Comparison of ENCODE assay signal across 8 mouse cellular contexts in the genomic region with DNA sequence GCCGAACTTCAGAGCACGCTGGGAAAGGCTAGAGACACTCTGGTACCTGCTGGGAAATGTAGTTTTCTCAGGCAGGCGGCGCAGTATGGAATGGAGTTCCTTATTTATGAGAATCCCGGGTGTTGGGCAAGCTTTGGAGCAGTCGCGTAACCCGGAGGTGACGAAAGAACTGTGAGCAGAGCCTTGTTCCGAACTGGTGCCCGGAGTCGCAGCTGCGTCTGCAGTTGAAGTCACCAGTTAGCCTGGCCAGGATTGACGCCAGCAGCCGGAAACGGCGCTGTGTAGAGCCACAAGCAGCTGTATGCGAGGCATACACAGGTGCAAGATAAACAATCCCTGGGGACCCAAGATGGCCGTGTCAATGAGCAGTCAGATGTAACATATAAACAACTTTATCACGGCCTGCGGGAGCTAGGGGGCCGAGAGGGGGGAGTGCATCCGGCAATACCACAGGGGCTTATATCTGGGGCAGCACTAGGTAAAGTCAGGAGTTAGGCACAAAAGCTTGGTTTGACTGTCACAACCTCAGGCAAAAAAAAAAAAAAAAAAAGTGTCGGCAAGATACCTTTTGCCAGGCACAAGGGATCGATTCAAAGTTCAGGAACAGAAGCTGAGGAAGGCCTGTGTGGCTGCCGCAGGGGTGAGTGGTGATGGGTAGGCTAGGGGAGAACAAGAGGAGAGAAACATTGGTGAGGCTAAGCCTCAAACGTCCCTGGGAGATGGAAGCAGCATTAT. TPM values are rescaled to one million over a fixed set of nuclear protein-coding genes. Genes with fewer than 3 reads are reported as not detected.
DNase-seq lines count a peak whose midpoint lies in the region; ATAC-seq and TF ChIP-seq lines count a peak whose summit lies in the region.

Gene Neil1, minus strand, starts transcription at position 162 of the 735 bp plus-strand sequence.

- no peaks in the 10 kb centered on the region for H3K27me3 ChIP-seq in C2C12 (ENCODE audit: control insufficient read depth, insufficient read depth, insufficient read length)
- no peaks in the 10 kb centered on the region for H3K27me3 ChIP-seq in heart, embryonic 10.5 days (ENCODE audit: insufficient read depth, poor library complexity, severe bottlenecking)
- no peaks in the 10 kb centered on the region for H3K27me3 ChIP-seq in kidney, embryonic 14.5 days (ENCODE audit: control insufficient read depth, insufficient read depth, low read length)
- H3K27me3 ChIP-seq in limb, embryonic 14.5 days (ENCODE audit: control insufficient read depth, insufficient read depth, low read length), result no peaks in the 10 kb centered on the region
- H3K27me3 ChIP-seq in midbrain, embryonic 16.5 days (ENCODE audit: control insufficient read depth, insufficient read depth, low read depth, low read length), result no peaks in the 10 kb centered on the region
- no peaks in the 10 kb centered on the region for H3K27me3 ChIP-seq in spleen, adult 2 months (ENCODE audit: control insufficient read depth, insufficient read depth, low read length)

- peak within 1 kb of the TSS; percentile 69 for H3K4me2 ChIP-seq in kidney, embryonic 14.5 days (replicated peaks; ENCODE audit: low read depth, low read length)
- peak within 1 kb of the TSS; percentile 64 for H3K4me2 ChIP-seq in limb, embryonic 14.5 days (replicated peaks; ENCODE audit: low read depth, low read length, severe bottlenecking)
- H3K4me2 ChIP-seq in midbrain, embryonic 16.5 days (ENCODE audit: low read length), result peak within 1 kb of the TSS; percentile 94

- peak; percentile 55; the same call in 1 of the 2 replicates for TF ChIP-seq POLR2A in limb, embryonic 14.5 days (IDR thresholded peaks at IDR 0.05; ENCODE audit: borderline replicate concordance, extremely low read depth, insufficient read depth, insufficient read length)
- peak; percentile 49; the same call in 1 of the 2 replicates for TF ChIP-seq POLR2A in spleen, adult 2 months (IDR thresholded peaks at IDR 0.05; ENCODE audit: low read depth, low read length)

- H3K79me2 ChIP-seq in C2C12 (ENCODE audit: control insufficient read depth, insufficient read depth), result no peaks in the 10 kb centered on the region

- H3K9ac ChIP-seq in kidney, embryonic 14.5 days (ENCODE audit: low read depth, low read length), result peak within 1 kb of the TSS; percentile 69
- peak within 1 kb of the TSS; percentile 65 for H3K9ac ChIP-seq in limb, embryonic 14.5 days (ENCODE audit: low read depth, low read length, severe bottlenecking)
- H3K9ac ChIP-seq in midbrain, embryonic 16.5 days (ENCODE audit: low read depth, low read length), result peak within 1 kb of the TSS; percentile 81

- peaks cover 15% of the 10 kb centered on the region for H3K4me1 ChIP-seq in heart, embryonic 10.5 days
- H3K4me1 ChIP-seq in kidney, embryonic 14.5 days (ENCODE audit: control insufficient read depth, insufficient read depth, low read length), result 0 out of 2 replicates have a peak, but pooled peaks cover 3% of the 10 kb centered on the region
- peaks cover 6% of the 10 kb centered on the region for H3K4me1 ChIP-seq in limb, embryonic 14.5 days (ENCODE audit: control insufficient read depth, insufficient read depth, low read length)
- H3K4me1 ChIP-seq in midbrain, embryonic 16.5 days (ENCODE audit: control insufficient read depth, insufficient read depth, low read length), result peaks cover 16% of the 10 kb centered on the region
- H3K4me1 ChIP-seq in spleen, adult 2 months (ENCODE audit: control insufficient read depth, insufficient read depth, insufficient read length), result peaks cover 13% of the 10 kb centered on the region

- TF ChIP-seq CTCF in C2C12 (IDR thresholded peaks at IDR 0.05; ENCODE audit: control insufficient read depth, insufficient read depth, insufficient read length), result no peak
- no peak for TF ChIP-seq CTCF in spleen, adult 2 months (IDR thresholded peaks at IDR 0.05; ENCODE audit: extremely low read depth, insufficient read depth, insufficient read length, insufficient replicate concordance)

- H3K4me3 ChIP-seq in C2C12 (ENCODE audit: insufficient read depth, poor library complexity, severe bottlenecking), result no peak within 1 kb of the TSS
- H3K4me3 ChIP-seq in heart, embryonic 10.5 days, result peak within 1 kb of the TSS; percentile 66
- H3K4me3 ChIP-seq in kidney, embryonic 14.5 days (ENCODE audit: low read length), result peak within 1 kb of the TSS; percentile 60
- peak within 1 kb of the TSS; percentile 48 for H3K4me3 ChIP-seq in limb, embryonic 14.5 days (replicated peaks; ENCODE audit: low read length)
- peak within 1 kb of the TSS; percentile 56 for H3K4me3 ChIP-seq in midbrain, embryonic 16.5 days (ENCODE audit: low read depth, low read length)
- H3K4me3 ChIP-seq in spleen, adult 2 months (ENCODE audit: extremely low read depth, insufficient read depth, insufficient read length), result peak within 1 kb of the TSS; percentile 55

- no peaks in the 10 kb centered on the region for H3K36me3 ChIP-seq in C2C12 (ENCODE audit: control insufficient read depth, insufficient read depth)
- H3K36me3 ChIP-seq in heart, embryonic 10.5 days, result peaks cover 14% of the 10 kb centered on the region; the same call in 1 of the 2 replicates
- H3K36me3 ChIP-seq in kidney, embryonic 14.5 days (ENCODE audit: control insufficient read depth, insufficient read depth, low read length), result 0 out of 2 replicates have a peak, but pooled peaks cover 5% of the 10 kb centered on the region
- H3K36me3 ChIP-seq in limb, embryonic 14.5 days (ENCODE audit: control insufficient read depth, insufficient read depth, low read length), result peaks cover 7% of the 10 kb centered on the region; the same call in 1 of the 2 replicates
- H3K36me3 ChIP-seq in midbrain, embryonic 16.5 days (ENCODE audit: control insufficient read depth, insufficient read depth, low read length), result 0 out of 2 replicates have a peak, but pooled peaks cover 2% of the 10 kb centered on the region
- H3K36me3 ChIP-seq in spleen, adult 2 months (ENCODE audit: control insufficient read depth, insufficient read depth, low read length), result peaks cover 10% of the 10 kb centered on the region

- peak within 1 kb of the TSS; percentile 89 for H3K27ac ChIP-seq in heart, embryonic 10.5 days
- H3K27ac ChIP-seq in kidney, embryonic 14.5 days (ENCODE audit: low read depth, low read length), result peak within 1 kb of the TSS; percentile 89
- peak within 1 kb of the TSS; percentile 67 for H3K27ac ChIP-seq in limb, embryonic 14.5 days (replicated peaks; ENCODE audit: low read depth, low read length)
- H3K27ac ChIP-seq in midbrain, embryonic 16.5 days (ENCODE audit: low read length), result peak within 1 kb of the TSS; percentile 90
- peak within 1 kb of the TSS; percentile 77 for H3K27ac ChIP-seq in spleen, adult 2 months (ENCODE audit: insufficient read depth, low read length)

- peak; percentile 99 for DNase-seq in brain, adult 2 months (ENCODE audit: low read depth, low spot score)
- DNase-seq in heart, embryonic 10.5 days (ENCODE audit: low spot score), result peak; percentile 96
- DNase-seq in limb, embryonic 14.5 days (ENCODE audit: low spot score), result peak; percentile 93
- peak; percentile 70 to 94 for DNase-seq in spleen, adult 2 months (ENCODE audit: low read depth in 1 of 2, low spot score in 2 of 2)

- WGBS in heart, embryonic 10.5 days, result 1% methylated on average over 27 of the region's 27 CpGs
- WGBS in kidney, embryonic 14.5 days, result 1% methylated on average over 27 of the region's 27 CpGs
- under 1% methylated on average over 27 of the region's 27 CpGs for WGBS in limb, embryonic 14.5 days
- WGBS in midbrain, embryonic 16.5 days, result 1% methylated on average over 27 of the region's 27 CpGs
- WGBS in spleen, adult 2 months, result 2% methylated on average over 27 of the region's 27 CpGs

- no peaks in the 10 kb centered on the region for H3K79me3 ChIP-seq in C2C12 (ENCODE audit: low read depth)

- H3K9me3 ChIP-seq in heart, embryonic 10.5 days, result no peaks in the 10 kb centered on the region
- no peaks in the 10 kb centered on the region for H3K9me3 ChIP-seq in kidney, embryonic 14.5 days (ENCODE audit: control insufficient read depth, low read length)
- H3K9me3 ChIP-seq in limb, embryonic 14.5 days (ENCODE audit: control insufficient read depth, low read length), result no peaks in the 10 kb centered on the region
- H3K9me3 ChIP-seq in midbrain, embryonic 16.5 days (replicated peaks; ENCODE audit: control insufficient read depth, low read length, poor library complexity, severe bottlenecking), result no peaks in the 10 kb centered on the region

- peak; percentile 74 for ATAC-seq in erythroblast, adult 5-6 weeks (replicated peaks; ENCODE audit: low FRiP score, poor library complexity, severe bottlenecking)
- peak; percentile 91 for ATAC-seq in kidney, embryonic 14.5 days (ENCODE audit: low FRiP score, low TSS enrichment)
- ATAC-seq in limb, embryonic 14.5 days (ENCODE audit: low FRiP score, low read depth), result peak; percentile 90
- peak; percentile 94 for ATAC-seq in midbrain, embryonic 16.5 days

- H3ac ChIP-seq in C2C12 (ENCODE audit: control insufficient read depth, insufficient read length, low read depth), result peak within 1 kb of the TSS; percentile 39

TF ChIP-seq in C2C12, 6 proteins besides CTCF, POLR2A, EP300 and RAD21:
- no peak for TF ChIP-seq MAX (IDR thresholded peaks at IDR 0.05)
- TF ChIP-seq USF1 (IDR thresholded peaks at IDR 0.05; ENCODE audit: low read depth), result no peak
- no peak for TF ChIP-seq MYOG (IDR thresholded peaks at IDR 0.05; ENCODE audit: control insufficient read depth, extremely low read depth, insufficient read length)
- TF ChIP-seq MYOD1 (IDR thresholded peaks at IDR 0.05; ENCODE audit: control insufficient read depth, insufficient read length, low read depth), result peak; percentile 85
- TF ChIP-seq CEBPB (IDR thresholded peaks at IDR 0.05; ENCODE audit: low read depth), result peak; percentile 1
- no peak for TF ChIP-seq FOSL1 (IDR thresholded peaks at IDR 0.05; ENCODE audit: insufficient read depth, low read length, poor library complexity, severe bottlenecking)

RNA-seq across cellular contexts. Expression of gene Neil1, which starts in this region (rescaled TPM):
- polyA plus RNA-seq in C2C12 (2012; fragmentation: generic; extraction: Trizol), result 2.7 TPM
- total RNA-seq in erythroblast, adult 5-6 weeks (2015; ENCODE audit: low replicate concordance), result 0.84 and 1.3 TPM in 2 replicates
- total RNA-seq in erythroblast, adult 5-6 weeks (2017; ENCODE audit: low replicate concordance), result 1.8 TPM in 1 of 2 replicates, not detected in the other
- polyA plus RNA-seq in heart, embryonic 10.5 days (2016; fragmentation: Nextera tagmentation; extraction: Ambion mirVana), result 4.5 TPM in 2 replicates
- polyA plus RNA-seq in kidney, embryonic 14.5 days (2014; fragmentation: Nextera tagmentation; extraction: Ambion mirVana), result 7.0 and 7.5 TPM in 2 replicates
- 13.5 and 15.4 TPM in 2 replicates for polyA plus RNA-seq in limb, embryonic 14.5 days (2012; rRNA removed)
- polyA plus RNA-seq in limb, embryonic 14.5 days (2014; fragmentation: Nextera tagmentation; extraction: Ambion mirVana), result 5.4 and 7.5 TPM in 2 replicates
- 8.2 and 8.6 TPM in 2 replicates for polyA plus RNA-seq in midbrain, embryonic 16.5 days (2015; fragmentation: Nextera tagmentation; extraction: Ambion mirVana)
- polyA plus RNA-seq in spleen, adult 2 months (2012; rRNA removed), result 11.5 and 14.7 TPM in 2 replicates
